Mouse (Mus musculus): ENCODE data around the gene 2010005H15Rik. TPM values are rescaled to one million over a fixed set of nuclear protein-coding genes. Genes with fewer than 3 reads are reported as not detected.
"Not testable (repeated sequence)": the region's sequence is repeated elsewhere in the genome, so short reads cannot be mapped to it uniquely, and the experiment has no call there.

2010005H15Rik gene
- polyA plus RNA-seq (2015; fragmentation: Nextera tagmentation; extraction: Ambion mirVana): 0.41 and 1.0 TPM in 2 replicates

DNA sequence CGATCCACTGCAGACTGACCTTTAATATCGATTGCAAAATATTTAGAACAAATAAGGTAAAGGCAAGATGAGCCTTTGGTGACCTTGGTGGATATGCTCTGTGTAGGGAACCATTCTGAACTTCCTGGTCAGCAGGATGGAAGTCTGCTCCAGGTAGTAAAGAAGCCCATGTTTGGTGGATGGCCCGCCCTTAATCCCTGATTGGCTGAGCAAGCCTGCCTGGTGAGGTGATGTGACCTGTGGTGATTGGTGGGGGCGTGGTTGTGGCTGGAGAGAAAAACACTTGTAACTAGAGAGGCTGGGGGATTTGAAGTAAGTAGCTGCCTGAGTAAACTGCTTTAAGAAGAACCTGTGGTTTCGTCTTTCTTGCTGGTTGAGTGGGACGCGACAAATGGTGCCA, at the start of gene 2010005H15Rik:
TSS of gene 2010005H15Rik (plus strand) at position 301 of the 400 bp plus-strand sequence.
- not testable (repeated sequence) for ATAC-seq; H3K4me1 ChIP-seq (replicated peaks; ENCODE audit: control insufficient read depth, insufficient read depth, low read length)
- 90% methylated on average over 6 of the region's 7 CpGs for WGBS

DNA sequence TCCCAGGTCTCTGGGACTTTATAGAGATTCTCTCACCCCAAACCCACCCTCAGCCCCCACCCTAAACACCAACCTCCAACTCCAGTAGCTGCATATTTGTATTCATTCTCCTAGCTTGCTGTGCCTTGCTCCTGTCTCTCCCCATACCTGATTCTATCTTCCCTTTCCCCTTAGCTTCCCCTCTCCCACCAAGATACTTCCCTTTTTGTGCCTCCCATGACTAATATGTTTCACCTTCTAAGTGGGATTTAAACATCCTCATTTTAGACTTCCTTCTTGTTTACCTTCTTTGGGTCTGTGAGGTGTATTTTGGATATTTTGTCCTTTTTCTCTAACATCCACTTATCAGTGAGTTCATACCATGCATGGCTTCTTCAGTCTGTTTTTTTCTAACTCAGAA, 45.2 kb upstream of the 2010005H15Rik start:
- Histone ChIP-seq H3K9me3 (ENCODE audit: control insufficient read depth) (no peaks in the 10 kb centered on the region), H3K4me1 (replicated peaks; ENCODE audit: control insufficient read depth, insufficient read depth, low read length) (no peaks in the 10 kb centered on the region), H3K9ac (ENCODE audit: low read depth, low read length) (no peak overlapping the region), H3K36me3 (ENCODE audit: control insufficient read depth, insufficient read depth) (no peaks in the 10 kb centered on the region), H3K4me2 (replicated peaks; ENCODE audit: low read depth) (no peak overlapping the region), H3K4me3 (ENCODE audit: low read depth, low read length) (no peak overlapping the region), H3K27me3 (replicated peaks; ENCODE audit: control insufficient read depth, insufficient read depth, low read length) (no peaks in the 10 kb centered on the region), H3K27ac (ENCODE audit: low read depth, low read length) (no peak overlapping the region)
- no peak for TF ChIP-seq CTCF (IDR thresholded peaks at IDR 0.05; ENCODE audit: low read depth)
- ATAC-seq: no peak

More for the DNA sequence above, at the start of gene 2010005H15Rik:
- not testable (repeated sequence) for H3K4me2 ChIP-seq (replicated peaks; ENCODE audit: low read depth); H3K27me3 ChIP-seq (replicated peaks; ENCODE audit: control insufficient read depth, insufficient read depth, low read length); H3K9me3 ChIP-seq (ENCODE audit: control insufficient read depth); H3K36me3 ChIP-seq (ENCODE audit: control insufficient read depth, insufficient read depth); H3K9ac ChIP-seq (ENCODE audit: low read depth, low read length); H3K4me3 ChIP-seq (ENCODE audit: low read depth, low read length); H3K27ac ChIP-seq (ENCODE audit: low read depth, low read length)

DNA sequence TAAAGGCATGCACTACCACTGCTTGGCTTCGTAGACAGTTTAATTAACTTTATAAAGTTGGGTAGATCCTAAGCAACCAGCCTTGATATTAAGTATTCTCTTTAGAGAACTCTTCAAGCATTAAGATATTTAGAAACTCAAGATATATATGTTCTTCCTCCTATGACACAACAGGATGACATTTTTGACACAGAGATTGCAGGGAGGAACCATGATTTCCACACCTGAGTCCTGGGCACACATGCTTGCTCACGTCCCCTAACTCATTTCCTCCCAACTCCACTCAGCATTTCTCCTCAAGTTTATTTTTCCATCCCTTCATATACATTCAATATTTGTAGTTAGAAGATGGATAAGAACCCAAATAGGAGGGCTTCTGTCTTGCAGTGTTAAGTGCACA, 41.4 kb upstream of the 2010005H15Rik start:
- 79% methylated on average over 2 of the region's 2 CpGs for WGBS

DNA sequence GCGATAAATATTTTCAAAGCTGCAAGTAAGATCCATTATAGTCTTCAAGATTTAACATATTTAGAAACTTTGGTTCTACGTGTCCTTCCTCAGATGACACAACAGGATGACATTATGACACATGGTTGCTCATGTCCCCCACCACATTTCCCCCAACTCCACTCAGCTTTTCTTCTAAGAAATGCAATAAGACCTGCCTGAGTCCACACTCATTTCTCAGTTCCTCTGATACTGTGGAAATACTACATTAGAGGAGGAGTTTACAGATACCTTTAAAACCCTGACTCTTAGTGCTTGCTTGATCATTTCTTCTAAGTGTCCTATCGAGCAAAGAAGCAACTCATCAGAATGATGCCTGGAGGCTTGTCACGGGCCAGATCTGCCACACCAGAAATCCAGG, 37.4 kb upstream of the 2010005H15Rik start, which contains the start of gene Gm5483:
TSS of gene Gm5483 (plus strand) at position 301 of the 400 bp plus-strand sequence.
- not testable (repeated sequence) for H3K9ac ChIP-seq (ENCODE audit: low read depth, low read length); H3K4me3 ChIP-seq (ENCODE audit: low read depth, low read length); H3K27me3 ChIP-seq (replicated peaks; ENCODE audit: control insufficient read depth, insufficient read depth, low read length); H3K4me1 ChIP-seq (replicated peaks; ENCODE audit: control insufficient read depth, insufficient read depth, low read length); H3K36me3 ChIP-seq (ENCODE audit: control insufficient read depth, insufficient read depth); H3K9me3 ChIP-seq (ENCODE audit: control insufficient read depth); H3K27ac ChIP-seq (ENCODE audit: low read depth, low read length); H3K4me2 ChIP-seq (replicated peaks; ENCODE audit: low read depth); ATAC-seq
- WGBS: 74% methylated on average over 4 of the region's 4 CpGs

More for the DNA sequence above, 41.4 kb upstream of the 2010005H15Rik start:
- no peak for TF ChIP-seq CTCF (IDR thresholded peaks at IDR 0.05; ENCODE audit: low read depth)
- Histone ChIP-seq H3K4me3 (ENCODE audit: low read depth, low read length) (no peak overlapping the region), H3K27me3 (replicated peaks; ENCODE audit: control insufficient read depth, insufficient read depth, low read length) (no peaks in the 10 kb centered on the region), H3K9me3 (ENCODE audit: control insufficient read depth) (no peaks in the 10 kb centered on the region), H3K4me1 (replicated peaks; ENCODE audit: control insufficient read depth, insufficient read depth, low read length) (no peaks in the 10 kb centered on the region), H3K9ac (ENCODE audit: low read depth, low read length) (no peak overlapping the region), H3K27ac (ENCODE audit: low read depth, low read length) (no peak overlapping the region), H3K4me2 (replicated peaks; ENCODE audit: low read depth) (no peak overlapping the region), H3K36me3 (ENCODE audit: control insufficient read depth, insufficient read depth) (no peaks in the 10 kb centered on the region)
- no peak for ATAC-seq

DNA sequence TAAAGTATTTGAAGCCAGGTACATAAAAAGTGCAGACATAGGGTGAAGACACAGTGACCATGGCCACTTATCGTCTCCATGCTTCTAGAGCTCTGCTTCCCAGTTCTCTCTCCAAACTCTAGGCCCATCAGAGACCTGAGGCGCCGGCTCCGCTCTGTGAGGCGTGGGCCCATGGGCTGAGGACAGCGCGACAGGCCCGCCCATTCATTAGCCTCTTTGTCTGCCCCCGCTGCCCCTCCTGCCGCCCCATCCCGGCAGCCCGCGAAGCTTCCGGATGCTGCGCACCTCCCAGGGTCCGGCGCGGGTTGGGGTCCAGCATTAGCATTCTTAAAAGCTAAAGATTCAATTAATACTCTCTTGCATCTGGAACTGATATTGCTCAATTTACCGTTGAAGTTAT, 22.0 kb upstream of the 2010005H15Rik start:
- 62% methylated on average over 19 of the region's 19 CpGs for WGBS
- H3K4me1 ChIP-seq (replicated peaks; ENCODE audit: control insufficient read depth, insufficient read depth, low read length): no peaks in the 10 kb centered on the region
- TF ChIP-seq CTCF (IDR thresholded peaks at IDR 0.05; ENCODE audit: low read depth): no peak
- no peak for ATAC-seq
- no peaks in the 10 kb centered on the region for H3K9me3 ChIP-seq (ENCODE audit: control insufficient read depth)
- no peaks in the 10 kb centered on the region for H3K27me3 ChIP-seq (replicated peaks; ENCODE audit: control insufficient read depth, insufficient read depth, low read length)
- no peak overlapping the region for H3K4me3 ChIP-seq (ENCODE audit: low read depth, low read length)
- H3K27ac ChIP-seq (ENCODE audit: low read depth, low read length): no peak overlapping the region
- H3K9ac ChIP-seq (ENCODE audit: low read depth, low read length): no peak overlapping the region
- H3K36me3 ChIP-seq (ENCODE audit: control insufficient read depth, insufficient read depth): no peaks in the 10 kb centered on the region
- no peak overlapping the region for H3K4me2 ChIP-seq (replicated peaks; ENCODE audit: low read depth)

DNA sequence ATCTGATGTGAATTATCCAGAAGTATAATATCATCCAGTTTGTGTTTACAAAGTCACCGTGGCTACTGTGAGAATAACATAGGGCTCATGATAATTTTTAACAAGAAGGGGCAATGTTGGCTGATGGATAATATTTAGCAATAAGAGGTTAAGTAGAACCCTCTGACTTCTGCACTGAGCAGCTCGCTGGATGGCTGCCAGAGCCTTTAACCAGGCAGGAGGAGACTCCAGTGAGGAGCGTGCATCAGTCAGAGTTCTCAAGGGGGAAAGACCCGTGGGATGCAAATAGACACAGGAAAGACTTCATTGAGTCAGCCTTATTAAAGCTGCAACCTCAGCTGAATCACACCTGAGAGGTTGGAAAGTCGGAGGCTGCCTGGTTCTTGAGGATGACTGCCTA, 17.4 kb upstream of the 2010005H15Rik start:
- WGBS: 61% methylated on average over 5 of the region's 5 CpGs
- no peaks in the 10 kb centered on the region for H3K36me3 ChIP-seq (ENCODE audit: control insufficient read depth, insufficient read depth)
- no peak overlapping the region for H3K4me3 ChIP-seq (ENCODE audit: low read depth, low read length)
- no peaks in the 10 kb centered on the region for H3K27me3 ChIP-seq (replicated peaks; ENCODE audit: control insufficient read depth, insufficient read depth, low read length)
- no peak overlapping the region for H3K9ac ChIP-seq (ENCODE audit: low read depth, low read length)
- H3K4me2 ChIP-seq (replicated peaks; ENCODE audit: low read depth): no peak overlapping the region
- H3K27ac ChIP-seq (ENCODE audit: low read depth, low read length): no peak overlapping the region
- no peaks in the 10 kb centered on the region for H3K9me3 ChIP-seq (ENCODE audit: control insufficient read depth)
- no peak for ATAC-seq
- TF ChIP-seq CTCF (IDR thresholded peaks at IDR 0.05; ENCODE audit: low read depth): no peak
- no peaks in the 10 kb centered on the region for H3K4me1 ChIP-seq (replicated peaks; ENCODE audit: control insufficient read depth, insufficient read depth, low read length)

DNA sequence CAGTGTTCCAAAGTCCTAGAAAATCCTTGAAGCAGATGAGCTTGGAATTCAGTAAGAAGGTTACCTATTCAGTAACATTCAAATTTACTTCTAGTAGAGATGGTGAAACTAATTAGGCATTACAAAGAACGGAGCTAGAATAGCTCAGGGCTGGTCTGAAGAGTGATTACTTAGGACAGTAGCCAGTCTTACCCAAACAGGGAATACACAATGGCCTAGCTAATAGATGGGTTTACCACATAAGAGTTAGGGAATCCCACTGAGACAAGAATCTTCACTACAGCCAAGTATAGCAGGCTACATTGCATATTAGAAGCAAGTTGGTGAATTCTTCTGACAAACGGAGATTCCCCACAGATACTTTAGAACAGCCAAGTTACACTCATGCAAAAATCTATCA, 15.6 kb upstream of the 2010005H15Rik start:
- not testable (repeated sequence) for H3K36me3 ChIP-seq (ENCODE audit: control insufficient read depth, insufficient read depth); H3K27ac ChIP-seq (ENCODE audit: low read depth, low read length); ATAC-seq; H3K4me3 ChIP-seq (ENCODE audit: low read depth, low read length); H3K27me3 ChIP-seq (replicated peaks; ENCODE audit: control insufficient read depth, insufficient read depth, low read length); H3K9ac ChIP-seq (ENCODE audit: low read depth, low read length); H3K4me1 ChIP-seq (replicated peaks; ENCODE audit: control insufficient read depth, insufficient read depth, low read length); H3K4me2 ChIP-seq (replicated peaks; ENCODE audit: low read depth); H3K9me3 ChIP-seq (ENCODE audit: control insufficient read depth)
- 58% methylated on average over 2 of the region's 2 CpGs for WGBS
